Mouse (Mus musculus): ENCODE results near the gene Unk.

DNA sequence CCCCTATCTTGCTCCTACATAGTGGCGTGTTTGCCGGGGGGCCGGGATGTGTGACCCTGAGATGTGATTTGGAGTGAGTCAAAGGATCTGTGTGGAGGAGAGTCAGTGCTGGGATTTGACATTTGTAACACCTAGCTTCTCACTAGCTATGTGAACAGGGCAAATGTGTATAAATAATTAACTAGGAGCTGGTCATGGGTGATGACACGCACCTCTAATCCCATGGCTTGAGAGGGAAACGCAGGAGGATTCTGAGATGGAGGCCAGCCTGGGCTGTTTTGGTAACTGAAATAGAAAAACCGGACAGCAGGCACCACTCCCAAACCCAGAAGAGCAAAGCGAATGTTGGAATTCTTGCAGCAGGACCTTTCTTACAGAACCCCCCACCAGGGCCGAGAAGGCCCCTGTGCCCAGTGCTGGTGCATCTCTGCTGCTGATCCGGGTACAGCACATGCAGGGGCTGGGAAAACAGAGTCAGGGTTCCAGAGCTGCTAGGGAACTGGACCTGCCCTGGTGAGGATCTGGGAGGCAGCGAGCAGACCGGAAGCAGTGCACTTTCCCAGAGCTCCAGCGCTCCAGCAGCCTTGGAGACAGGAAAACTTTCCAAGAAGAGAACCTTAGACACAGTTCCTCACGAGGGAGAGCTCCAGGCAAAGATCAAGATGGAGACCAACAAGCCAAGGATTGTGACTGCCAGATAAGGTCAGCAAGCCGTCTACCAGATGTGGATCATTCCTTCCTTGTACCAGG, 68.8 kb downstream of the Unk start:
- TF ChIP-seq CTCF (IDR thresholded peaks at IDR 0.05; ENCODE audit: low read depth, low read length) (no peak), POLR2A (IDR thresholded peaks at IDR 0.05; ENCODE audit: borderline replicate concordance, low read depth, low read length) (no peak)
